Mouse (Mus musculus) layer of hippocampus, adult 9-10 months (tissue): Measurements from ENCODE around the gene Csnk2b.

Experiments used
- DNase-seq: peaks from one replicate; pipeline ENCODE4 v3.0.0; 2022; ENCODE audit warnings: low spot score

Gene Csnk2b

GRCm38 (mm10) chr17:35120745-35121142 is 1.1 kb downstream of the Csnk2b start:
- DNase-seq: no peak

- DNase-seq: no peak
These were observed 6.5 kb downstream of the Csnk2b start, which contains the start of gene Ly6g5b for GRCm38 (mm10) chr17:35115046-35116019. TSS of gene Ly6g5b (minus strand) at chr17:35115428.

GRCm38 (mm10) chr17:35111774-35112173 is 10.1 kb downstream of the Csnk2b start:
- no peak for DNase-seq

GRCm38 (mm10) chr17:35108097-35108496 is 13.8 kb downstream of the Csnk2b start, which contains the start of gene Ly6g5c:
TSS of gene Ly6g5c (plus strand) at chr17:35108279.
- no peak for DNase-seq

GRCm38 (mm10) chr17:35106522-35106921 is 15.3 kb downstream of the Csnk2b start:
- DNase-seq: no peak

GRCm38 (mm10) chr17:35105740-35106389 is 16.0 kb downstream of the Csnk2b start:
- no peak for DNase-seq

- DNase-seq: no peak
These were observed 17.1 kb downstream of the Csnk2b start for GRCm38 (mm10) chr17:35104754-35105153.

GRCm38 (mm10) chr17:35104079-35104478 is 17.8 kb downstream of the Csnk2b start:
- DNase-seq: no peak

- DNase-seq: no peak
These were observed 18.6 kb downstream of the Csnk2b start for GRCm38 (mm10) chr17:35103221-35103690.

GRCm38 (mm10) chr17:35102299-35102698 is 19.6 kb downstream of the Csnk2b start:
- DNase-seq: no peak

GRCm38 (mm10) chr17:35101161-35101560 is 20.7 kb downstream of the Csnk2b start:
- no peak for DNase-seq

GRCm38 (mm10) chr17:35100196-35100765 is 21.6 kb downstream of the Csnk2b start:
- DNase-seq: no peak

GRCm38 (mm10) chr17:35097164-35097655 is 24.6 kb downstream of the Csnk2b start:
- no peak for DNase-seq

- DNase-seq: no peak
These were observed 25.3 kb downstream of the Csnk2b start for GRCm38 (mm10) chr17:35096597-35096996.

GRCm38 (mm10) chr17:35094475-35095365 is 27.1 kb downstream of the Csnk2b start:
- DNase-seq: no peak

GRCm38 (mm10) chr17:35092403-35093198 is 29.3 kb downstream of the Csnk2b start:
- no peak for DNase-seq

- DNase-seq: no peak
These were observed 31.5 kb downstream of the Csnk2b start for GRCm38 (mm10) chr17:35090166-35090932.

GRCm38 (mm10) chr17:35088825-35089644 is 32.8 kb downstream of the Csnk2b start, which contains the start of gene Abhd16a:
TSS of gene Abhd16a (plus strand) at chr17:35089263.
- peak; percentile 86 for DNase-seq

- no peak for DNase-seq
These were observed 33.7 kb downstream of the Csnk2b start for GRCm38 (mm10) chr17:35088151-35088550.
